Mouse (Mus musculus): ENCODE results near the gene Nectin1.

Gene Nectin1

GRCm38 (mm10) chr9:43738480-43739084, 5.2 kb upstream of the Nectin1 start:
- DNase-seq (ENCODE audit: low read depth, low spot score): no peak

DNA sequence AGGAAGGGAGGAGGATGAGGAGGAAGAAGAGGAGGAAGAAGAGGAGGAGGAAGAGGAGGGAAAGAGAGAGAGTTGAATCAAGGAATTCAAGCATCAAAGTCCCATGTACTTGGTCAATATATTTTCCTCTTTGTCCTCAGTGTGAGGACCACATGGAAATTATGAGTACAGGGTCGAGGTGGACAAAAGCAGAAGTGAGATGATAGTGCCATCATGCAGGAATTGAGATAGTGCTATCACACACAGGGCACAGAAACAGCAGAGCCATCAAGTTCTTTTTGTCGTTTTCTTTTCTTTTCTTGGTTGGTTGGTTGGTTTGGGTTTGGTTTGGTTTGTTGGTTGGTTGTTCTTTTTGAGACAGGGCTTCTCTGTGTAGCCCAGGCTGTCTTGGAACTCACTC, 2.5 kb upstream of the Nectin1 start:
- DNase-seq (ENCODE audit: low read depth, low spot score): no peak

DNA sequence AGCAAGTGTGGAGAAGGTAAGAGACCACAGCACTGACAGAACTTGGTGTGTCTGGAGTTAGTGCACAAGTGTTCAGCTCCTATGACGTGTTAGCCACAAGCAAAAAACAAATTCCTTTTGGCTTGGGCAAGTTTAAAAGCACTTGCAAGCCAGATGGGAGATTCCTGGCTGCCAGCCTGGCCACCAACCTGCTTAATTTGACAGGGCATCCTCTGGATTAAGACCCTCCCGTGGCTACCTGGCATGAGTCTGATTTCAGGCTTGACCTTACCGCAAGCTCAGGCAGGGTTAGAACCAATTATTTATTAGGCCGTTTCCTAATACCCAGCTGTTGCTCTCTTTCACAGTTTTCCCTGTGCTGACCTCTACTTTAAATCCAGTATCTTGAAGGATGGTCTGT, 1.7 kb upstream of the Nectin1 start:
- no peak for DNase-seq (ENCODE audit: low read depth, low spot score)

- no peak for DNase-seq (ENCODE audit: low read depth, low spot score)
These were observed 710 bp upstream of the Nectin1 start for GRCm38 (mm10) chr9:43742902-43743646.

DNA sequence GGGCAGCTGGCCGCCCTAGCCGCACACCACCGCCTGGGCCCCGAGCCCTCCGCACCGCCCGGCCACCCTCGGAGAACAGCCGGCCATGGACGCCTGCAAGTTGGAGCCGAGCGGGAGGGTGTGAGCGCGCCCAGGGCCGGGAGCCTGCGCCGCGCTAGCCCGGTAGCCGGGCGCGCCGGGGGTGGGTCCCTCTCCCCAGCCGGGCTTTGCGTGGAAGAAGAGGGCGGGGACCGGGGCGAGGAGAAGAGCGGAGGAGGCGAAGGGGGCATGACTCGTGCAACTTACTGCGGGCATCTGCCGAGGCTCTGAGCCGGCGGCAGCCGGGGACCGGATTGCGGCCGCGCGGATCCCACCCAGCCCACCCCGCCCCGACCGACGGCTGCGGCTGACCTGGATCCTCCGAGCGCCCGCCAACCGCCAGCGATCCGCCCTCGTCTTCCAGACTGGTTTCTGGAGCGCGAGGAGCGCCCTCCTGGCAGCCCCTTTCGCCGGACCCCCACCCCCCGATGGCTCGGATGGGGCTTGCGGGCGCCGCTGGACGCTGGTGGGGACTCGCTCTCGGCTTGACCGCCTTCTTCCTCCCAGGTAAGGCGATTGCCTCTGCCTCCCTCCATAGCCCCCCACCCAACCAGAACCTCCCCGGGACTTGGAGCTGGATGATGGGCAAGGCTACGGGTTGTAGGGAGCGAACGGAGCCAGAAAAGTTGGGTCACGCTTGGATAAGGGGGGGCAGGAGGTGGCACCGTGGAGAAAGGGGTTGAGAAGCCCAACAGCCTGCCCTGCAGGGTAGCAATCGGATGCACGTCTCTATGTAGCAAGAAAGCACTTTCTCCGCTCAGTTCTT, 576 bp downstream of the Nectin1 start:
- no peak for DNase-seq (ENCODE audit: low read depth, low spot score)

DNA sequence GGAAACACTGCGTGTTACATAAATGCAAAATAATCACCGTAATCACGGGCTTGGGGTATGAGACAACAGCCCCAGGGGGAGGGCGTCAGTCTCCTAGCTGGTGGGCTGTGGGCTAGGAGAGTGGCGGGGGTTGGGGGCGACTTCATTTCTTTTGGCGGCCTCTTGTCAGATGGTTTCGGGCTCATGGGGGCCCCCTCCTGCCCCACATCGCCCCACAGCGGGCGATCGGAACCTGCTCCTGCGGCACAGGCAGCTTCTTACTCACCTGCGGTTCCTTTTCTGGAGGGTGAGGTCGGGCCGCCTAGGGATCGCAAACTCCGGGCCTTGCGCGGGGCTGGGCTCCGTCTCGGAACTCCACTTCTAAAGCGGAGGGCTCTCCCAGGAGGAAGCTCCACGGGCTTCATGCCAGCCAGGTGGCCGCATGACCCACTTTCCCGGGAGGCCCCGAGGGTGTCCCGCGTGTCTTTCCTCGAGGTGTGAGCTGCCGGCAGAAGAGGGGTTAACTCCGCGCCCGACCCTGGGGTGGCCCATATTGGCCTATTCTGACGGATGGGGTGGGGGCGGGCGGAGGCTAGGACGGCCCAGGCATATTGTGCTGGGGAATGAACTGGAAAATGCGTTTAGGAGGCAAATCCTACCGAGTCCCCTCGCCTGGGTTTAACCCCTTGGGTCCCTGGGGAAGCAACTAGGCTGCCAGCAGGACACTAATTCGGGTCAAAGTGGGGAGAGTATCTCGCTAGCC, 1.4 kb downstream of the Nectin1 start:
- DNase-seq (ENCODE audit: low read depth, low spot score): no peak

DNA sequence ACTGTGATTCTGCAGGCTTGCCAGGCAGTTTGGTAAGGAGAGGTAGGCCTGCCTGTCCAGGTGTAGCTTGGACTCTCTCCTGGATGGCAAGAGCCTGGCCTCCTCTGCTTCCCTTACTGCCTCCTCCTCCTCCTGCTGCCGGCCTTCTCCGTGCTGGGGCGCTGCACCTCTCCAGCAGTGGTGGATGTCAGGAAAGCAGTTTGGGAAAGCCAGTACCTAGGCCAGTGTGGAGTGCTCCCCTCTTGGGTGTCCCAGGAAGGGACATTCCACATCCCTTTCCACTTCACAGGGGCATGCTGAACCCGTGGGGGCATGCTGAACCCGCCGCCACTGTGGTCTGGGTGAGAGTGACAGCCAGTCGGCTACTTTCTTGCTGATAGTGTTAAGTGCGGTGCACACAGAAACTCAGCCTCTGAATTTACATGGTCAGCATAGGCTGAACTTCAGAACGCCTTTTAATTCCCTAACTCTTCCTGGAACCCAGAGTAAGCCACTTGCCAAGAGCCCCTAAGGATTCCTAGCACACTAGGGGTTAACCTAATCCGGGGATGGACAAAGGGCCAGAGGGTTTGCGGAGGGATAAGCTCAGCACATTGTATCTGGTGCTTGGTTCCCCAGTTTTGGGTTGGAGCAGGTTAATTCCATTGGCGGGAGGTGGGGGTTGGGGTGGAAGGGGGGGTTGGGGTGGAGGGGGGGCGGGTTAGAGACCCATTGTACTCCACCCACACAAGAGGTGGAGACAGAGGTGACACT, 2.3 kb downstream of the Nectin1 start:
- DNase-seq (ENCODE audit: low read depth, low spot score): no peak

GRCm38 (mm10) chr9:43747710-43748109, 3.9 kb downstream of the Nectin1 start:
- no peak for DNase-seq (ENCODE audit: low read depth, low spot score)

DNA sequence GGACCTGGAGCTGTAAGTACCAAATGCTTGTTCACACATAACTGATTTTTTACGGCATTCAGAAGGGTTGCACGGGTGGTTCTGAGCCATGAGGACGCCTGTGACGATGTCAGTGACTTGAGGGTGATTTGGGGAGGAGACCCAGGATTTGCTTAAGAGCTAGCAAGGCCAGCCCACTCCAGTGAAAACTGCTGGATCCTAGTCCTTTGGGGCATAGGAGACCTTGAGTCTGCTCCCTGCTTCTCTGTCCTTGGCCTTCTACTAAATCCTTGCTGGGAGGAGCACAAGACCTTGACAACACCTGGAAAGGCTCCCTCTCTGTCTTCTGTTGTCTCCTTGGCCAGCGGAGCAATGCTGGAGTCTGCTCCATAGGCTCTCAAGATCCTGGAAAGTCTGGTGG, 4.7 kb downstream of the Nectin1 start:
- no peak for DNase-seq (ENCODE audit: low read depth, low spot score)

DNA sequence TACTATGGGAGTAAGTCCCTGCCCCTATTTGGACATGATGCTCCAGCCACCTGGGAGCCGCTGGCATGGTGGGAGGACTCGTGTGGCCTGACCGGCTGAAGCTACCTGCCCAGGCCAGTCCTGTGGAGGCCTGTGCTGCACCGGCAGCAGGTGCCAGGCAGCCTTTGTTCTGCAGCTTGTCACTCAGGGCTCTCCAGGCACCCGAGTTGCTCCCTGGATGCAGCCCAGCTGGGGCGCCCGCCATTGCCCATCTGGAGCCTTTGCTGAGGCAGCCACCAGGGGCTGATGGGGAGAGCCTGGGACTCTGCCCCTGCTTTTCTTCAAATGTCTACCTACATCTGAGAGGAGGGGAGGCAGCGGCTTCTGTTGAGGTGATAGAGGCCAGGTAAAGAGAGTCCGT, 6.3 kb downstream of the Nectin1 start:
- DNase-seq (ENCODE audit: low read depth, low spot score): no peak

GRCm38 (mm10) chr9:43751111-43751510, 7.3 kb downstream of the Nectin1 start:
- DNase-seq (ENCODE audit: low read depth, low spot score): no peak

GRCm38 (mm10) chr9:43753481-43753880, 9.7 kb downstream of the Nectin1 start:
- no peak for DNase-seq (ENCODE audit: low read depth, low spot score)

DNA sequence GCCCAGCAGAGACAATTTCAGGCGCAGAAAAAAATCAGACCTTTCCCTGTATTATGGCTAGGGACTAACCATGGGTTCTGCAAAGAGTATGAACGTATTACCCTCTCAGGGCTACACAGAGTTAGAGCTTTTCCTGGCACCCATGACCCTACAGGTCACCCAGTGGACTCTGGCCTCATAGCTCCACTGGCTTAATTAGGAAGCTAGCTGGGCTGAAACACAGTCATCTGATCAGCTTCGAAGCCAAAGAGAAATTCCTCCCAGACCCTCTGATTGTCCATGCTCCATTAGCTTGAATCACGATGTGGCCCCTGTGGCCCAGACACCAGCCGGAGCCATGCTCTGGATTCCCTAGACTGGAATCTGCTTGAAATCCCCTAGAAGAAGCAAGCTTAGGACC, 10.3 kb downstream of the Nectin1 start:
- DNase-seq (ENCODE audit: low read depth, low spot score): no peak

- no peak for DNase-seq (ENCODE audit: low read depth, low spot score)
These were observed 11.0 kb downstream of the Nectin1 start for GRCm38 (mm10) chr9:43754768-43755197.

GRCm38 (mm10) chr9:43755464-43755863, 11.7 kb downstream of the Nectin1 start:
- DNase-seq (ENCODE audit: low read depth, low spot score): no peak

- no peak for DNase-seq (ENCODE audit: low read depth, low spot score)
These were observed 12.1 kb downstream of the Nectin1 start for GRCm38 (mm10) chr9:43755928-43756327.

DNA sequence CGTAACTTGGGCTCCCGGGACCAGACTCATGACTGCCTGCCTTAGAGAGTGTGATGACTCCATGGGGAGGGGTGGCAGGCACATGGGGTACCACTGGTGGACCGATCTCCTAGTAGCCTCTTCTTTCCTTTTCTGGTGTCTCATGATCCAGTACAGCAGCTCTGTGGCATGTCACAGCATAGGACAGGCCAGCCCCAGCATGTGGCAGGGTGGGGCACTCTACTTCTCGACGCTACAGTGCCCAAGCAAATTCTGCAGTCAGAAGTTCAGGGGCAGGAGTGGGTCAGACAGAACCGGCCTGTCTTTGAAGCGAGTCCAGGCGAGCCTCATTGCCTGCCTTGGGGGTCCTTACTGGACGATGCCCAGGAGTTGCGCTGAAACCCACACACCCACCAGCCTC, 13.4 kb downstream of the Nectin1 start:
- DNase-seq (ENCODE audit: low read depth, low spot score): no peak

GRCm38 (mm10) chr9:43757972-43758965, 14.5 kb downstream of the Nectin1 start:
- DNase-seq (ENCODE audit: low read depth, low spot score): no peak

DNA sequence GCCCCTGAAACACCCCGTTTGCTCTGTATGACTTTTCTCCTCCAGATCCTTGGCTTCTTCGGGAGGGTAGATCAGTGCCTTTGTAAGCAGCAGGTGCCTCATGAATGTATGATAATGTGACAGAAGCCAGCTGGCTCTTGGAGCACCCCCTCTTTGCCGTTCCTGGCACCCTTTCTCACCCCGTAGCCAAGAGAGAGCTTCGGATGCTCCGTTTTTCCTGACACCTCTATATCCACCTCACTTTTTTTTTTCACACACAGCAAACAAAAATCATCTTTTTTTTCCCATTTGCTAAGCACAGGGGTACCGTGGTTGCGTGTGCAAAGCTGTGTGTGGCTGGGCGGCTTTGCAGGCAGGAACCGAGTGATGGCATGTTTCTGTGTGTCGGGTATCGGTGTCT, 16.3 kb downstream of the Nectin1 start:
- no peak for DNase-seq (ENCODE audit: low read depth, low spot score)
